Mouse (Mus musculus) C2C12 (cell line): Measurements from ENCODE around the gene Olfr1375. TPM values are rescaled to one million over a fixed set of nuclear protein-coding genes. Genes with fewer than 3 reads are reported as not detected.
"Not testable (repeated sequence)": the region's sequence is repeated elsewhere in the genome, so short reads cannot be mapped to it uniquely, and the experiment has no call there.

ENCODE experiments used
- H3K27me3 ChIP-seq: one replicate; pipeline ENCODE4 v1.6.1; 2011; ENCODE audit not compliant: control insufficient read depth, insufficient read depth, insufficient read length
- H3K36me3 ChIP-seq: one replicate; pipeline ENCODE4 v1.6.1; 2011; ENCODE audit not compliant: control insufficient read depth, insufficient read depth
- H3K4me3 ChIP-seq: one replicate; pipeline ENCODE4 v1.5.1; 2011; ENCODE audit warnings: mild to moderate bottlenecking, control low read depth; ENCODE audit not compliant: poor library complexity, insufficient read depth, severe bottlenecking
- H3K79me2 ChIP-seq: one replicate; pipeline ENCODE4 v1.6.1; 2011; ENCODE audit not compliant: control insufficient read depth, insufficient read depth
- H3K79me3 ChIP-seq: one replicate; pipeline ENCODE4 v1.6.1; 2011; ENCODE audit warnings: low read depth, control low read depth
- H3ac ChIP-seq: one replicate; pipeline ENCODE3; 2011; ENCODE audit warnings: low read depth; ENCODE audit not compliant: control insufficient read depth, insufficient read length
- CEBPB ChIP-seq: IDR thresholded peaks from one replicate; pipeline ENCODE4 v1.6.1; 2011; ENCODE audit warnings: low read depth, mild to moderate bottlenecking, control low read depth, moderate library complexity
- CTCF ChIP-seq: IDR thresholded peaks from one replicate; pipeline ENCODE4 v1.5.1; 2011; ENCODE audit not compliant: control insufficient read depth, insufficient read depth, insufficient read length
- FOSL1 ChIP-seq: IDR thresholded peaks from one replicate; pipeline ENCODE4 v1.8.0; 2011; ENCODE audit warnings: mild to moderate bottlenecking, low read length; ENCODE audit not compliant: poor library complexity, insufficient read depth, severe bottlenecking
- MAX ChIP-seq: IDR thresholded peaks from one replicate; pipeline ENCODE4 v1.6.1; 2011; ENCODE audit warnings: mild to moderate bottlenecking, control low read depth
- MYOD1 ChIP-seq: IDR thresholded peaks from one replicate; pipeline ENCODE4 v1.6.1; 2011; ENCODE audit warnings: low read depth; ENCODE audit not compliant: control insufficient read depth, insufficient read length
- MYOG ChIP-seq: IDR thresholded peaks from one replicate; pipeline ENCODE4 v1.6.1; 2011; ENCODE audit not compliant: control insufficient read depth, insufficient read length; ENCODE audit errors: extremely low read depth
- USF1 ChIP-seq: IDR thresholded peaks from one replicate; pipeline ENCODE4 v1.6.1; 2011; ENCODE audit warnings: low read depth, mild to moderate bottlenecking, control low read depth, moderate library complexity
- long read RNA-seq, 2 experiments: library from polyadenylated mRNA; unstranded; transcript quantifications; one replicate each; pipeline ENCODE4 v2.0.0; 2019 to 2020
- polyA plus RNA-seq: library from polyadenylated mRNA; unstranded; fragments of >200 nt; fragmentation: generic; extraction: Trizol; gene quantifications from one replicate; pipeline ENCODE4 v1.2.1, GENCODE M21; 2012; ENCODE audit warnings: missing spikeins

The Olfr1375 gene
- polyA plus RNA-seq: not detected
- long read RNA-seq, experiment 1: 0 reads
- long read RNA-seq, experiment 2: 0 reads

GRCm38 (mm10) chr11:51047809-51048208 is at the start of gene Olfr1375:
Gene Olfr1375 (plus strand): TSS chr11:51048109.
- not testable (repeated sequence) for H3ac ChIP-seq, H3K79me3 ChIP-seq, H3K79me2 ChIP-seq, H3K36me3 ChIP-seq, H3K27me3 ChIP-seq, H3K4me3 ChIP-seq

- Histone ChIP-seq H3K4me3 (no peak within 1 kb of the TSS), H3K79me2 (no peaks in the 10 kb centered on the region), H3K79me3 (no peaks in the 10 kb centered on the region), H3K27me3 (no peaks in the 10 kb centered on the region), H3K36me3 (no peaks in the 10 kb centered on the region), H3ac (no peak within 1 kb of the TSS)
- TF ChIP-seq CTCF: no peak
Observed at GRCm38 (mm10) chr11:51003296-51003695, 44.6 kb upstream of the Olfr1375 start, which contains the start of gene Olfr51. Gene Olfr51 (plus strand): TSS chr11:51003596.

GRCm38 (mm10) chr11:51011821-51012220 is 36.1 kb upstream of the Olfr1375 start:
- Histone ChIP-seq H3K36me3 (no peaks in the 10 kb centered on the region), H3ac (no peak overlapping the region), H3K79me3 (no peaks in the 10 kb centered on the region), H3K27me3 (no peaks in the 10 kb centered on the region), H3K79me2 (no peaks in the 10 kb centered on the region), H3K4me3 (no peak overlapping the region)
- TF ChIP-seq MYOD1 (no peak), CTCF (no peak), FOSL1 (no peak), CEBPB (no peak), MAX (no peak), MYOG (no peak), USF1 (no peak)

GRCm38 (mm10) chr11:51013936-51014335 is 34.0 kb upstream of the Olfr1375 start, which contains the start of gene Olfr54:
Gene Olfr54 (plus strand): TSS chr11:51014236.
- Histone ChIP-seq H3K4me3 (no peak within 1 kb of the TSS), H3K79me3 (no peaks in the 10 kb centered on the region), H3K36me3 (no peaks in the 10 kb centered on the region), H3K79me2 (no peaks in the 10 kb centered on the region), H3K27me3 (no peaks in the 10 kb centered on the region), H3ac (no peak within 1 kb of the TSS)
- TF ChIP-seq CTCF (no peak), MAX (no peak)

GRCm38 (mm10) chr11:51016341-51016740 is 31.6 kb upstream of the Olfr1375 start:
- Histone ChIP-seq H3K79me3 (no peaks in the 10 kb centered on the region), H3K27me3 (no peaks in the 10 kb centered on the region), H3K4me3 (no peak overlapping the region), H3K36me3 (no peaks in the 10 kb centered on the region), H3ac (no peak overlapping the region), H3K79me2 (no peaks in the 10 kb centered on the region)
- TF ChIP-seq USF1: no peak
- TF ChIP-seq MAX: no peak
- TF ChIP-seq MYOD1: no peak
- no peak for TF ChIP-seq CEBPB
- TF ChIP-seq FOSL1: no peak
- no peak for TF ChIP-seq MYOG
- TF ChIP-seq CTCF: no peak

GRCm38 (mm10) chr11:51026811-51027210 is 21.1 kb upstream of the Olfr1375 start:
- not testable (repeated sequence) for H3K79me2 ChIP-seq, H3K27me3 ChIP-seq, H3ac ChIP-seq, H3K36me3 ChIP-seq, H3K4me3 ChIP-seq, H3K79me3 ChIP-seq

GRCm38 (mm10) chr11:51029381-51029780 is 18.5 kb upstream of the Olfr1375 start:
- not testable (repeated sequence) for H3K36me3 ChIP-seq, H3K79me3 ChIP-seq, H3K79me2 ChIP-seq, H3K27me3 ChIP-seq, H3K4me3 ChIP-seq, H3ac ChIP-seq
